Mouse (Mus musculus) cerebellum, postnatal 14 days (tissue): Measurements from ENCODE around the gene E330034G19Rik.
"Not testable (repeated sequence)": the region's sequence is repeated elsewhere in the genome, so short reads cannot be mapped to it uniquely, and the experiment has no call there.

Experiments used
- DNase-seq, 2 experiments: peaks; one replicate each; pipeline ENCODE4 v3.0.0; 2021; ENCODE audit warnings: mixed read lengths in 2 of 2

E330034G19Rik gene

DNA sequence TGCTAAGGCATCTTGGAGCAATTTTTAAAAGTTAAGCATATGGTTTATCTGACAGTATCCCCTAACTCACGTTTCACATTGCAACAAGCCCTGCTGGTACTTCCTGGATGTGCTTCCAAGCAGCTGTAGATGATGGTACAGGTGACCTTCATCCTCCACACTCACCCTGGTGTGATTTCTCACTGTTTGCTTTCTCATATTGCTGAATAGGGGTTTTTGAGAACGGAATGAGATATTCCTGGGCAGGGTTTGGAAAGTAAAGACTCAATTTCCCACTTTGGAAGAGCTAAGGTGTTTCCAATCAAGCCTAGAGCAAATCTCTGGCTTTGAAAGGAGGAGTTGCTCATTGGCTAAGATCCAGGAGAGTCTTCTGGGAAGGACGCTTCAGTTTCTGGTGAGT, at the start of gene E330034G19Rik:
E330034G19Rik (plus strand) TSS at position 301 of the 400 bp plus-strand sequence.
- no peak for DNase-seq

DNA sequence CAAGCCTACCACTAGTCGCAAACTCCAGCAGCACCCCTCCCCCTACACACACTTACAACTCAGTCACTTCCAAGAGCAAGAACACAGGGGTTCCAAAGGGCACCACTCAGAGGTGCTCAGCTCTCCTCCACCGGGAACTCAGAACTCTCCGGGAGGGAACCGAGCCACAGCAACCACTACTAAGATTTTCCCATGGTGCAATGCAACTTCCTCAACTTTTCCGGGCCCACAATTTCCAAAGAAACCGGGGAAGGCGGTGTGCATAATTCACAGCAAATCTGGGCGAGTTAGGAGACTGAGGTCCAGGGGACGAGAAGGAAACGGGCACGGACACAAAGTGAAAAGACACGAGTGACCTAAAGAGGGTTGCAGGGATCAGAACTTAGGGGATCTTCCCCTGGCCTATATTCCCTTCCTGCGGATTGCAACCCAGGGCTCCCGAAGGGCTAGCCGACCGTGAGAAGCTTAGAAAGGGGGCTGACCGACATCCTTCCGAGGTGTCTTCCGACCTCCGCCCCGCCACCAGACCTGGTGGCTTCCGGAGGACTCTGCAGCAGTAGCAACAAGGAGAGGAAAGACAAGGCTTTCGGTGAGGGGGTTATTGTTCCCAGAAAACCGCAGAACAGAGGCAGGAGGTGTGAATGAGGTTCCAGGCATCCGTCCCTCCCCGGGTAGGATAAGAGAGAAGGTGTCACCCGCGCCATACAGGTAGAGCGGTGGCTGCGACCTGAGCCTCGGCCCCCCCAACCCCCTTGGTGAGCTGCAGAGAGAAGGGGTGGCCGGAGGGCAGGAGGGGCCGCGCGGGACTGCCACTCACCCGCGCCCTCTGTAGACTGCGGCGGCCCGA, 48.5 kb upstream of the E330034G19Rik start:
- peak in 1 of 2 experiments; percentile 22 for DNase-seq

DNA sequence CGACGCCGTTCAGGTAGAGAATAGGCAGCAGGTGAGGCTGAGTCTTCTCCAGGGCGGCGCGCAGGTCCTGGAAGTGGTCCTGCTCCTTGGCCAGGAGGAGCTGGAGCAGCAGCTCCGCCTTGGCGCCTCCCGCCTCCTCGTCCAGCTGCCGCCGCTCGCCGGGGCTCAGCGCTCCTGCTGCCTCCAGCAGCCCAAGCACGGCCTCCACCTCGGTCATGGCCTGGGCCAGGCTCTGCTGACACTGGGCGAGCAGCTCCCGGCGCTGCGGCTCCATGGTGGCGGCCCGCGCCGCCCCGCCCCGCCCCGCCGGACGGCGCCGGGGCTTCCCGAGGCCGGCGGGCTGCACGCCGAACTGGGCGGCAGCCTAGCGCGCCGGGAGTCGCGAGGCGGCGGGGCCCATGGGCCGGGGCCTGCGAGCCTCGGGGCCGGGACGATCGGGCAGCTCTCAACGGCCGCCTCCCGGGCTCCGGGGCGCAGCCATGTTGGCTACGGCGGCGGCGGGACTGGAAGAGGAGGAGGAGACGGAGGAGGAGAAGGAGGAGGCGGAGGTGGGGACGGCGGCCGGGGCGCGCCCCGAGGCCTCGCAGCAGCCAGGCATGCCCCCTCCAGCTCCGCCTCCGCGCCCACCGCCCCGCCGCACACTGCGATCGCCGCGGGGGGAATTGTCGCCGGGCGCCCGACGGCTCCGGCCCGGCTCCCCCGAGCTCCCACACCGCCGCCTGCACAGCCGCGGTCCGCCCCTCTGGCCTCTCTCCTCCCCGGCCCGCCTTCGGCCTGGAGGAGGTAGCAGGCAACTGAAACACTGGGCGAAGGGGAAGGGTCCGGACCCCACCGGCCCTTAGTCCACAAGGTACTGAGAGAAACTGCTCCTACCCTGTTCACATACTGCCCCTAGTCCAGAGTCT, 47.6 kb upstream of the E330034G19Rik start, which contains the start of gene Dlg5:
Dlg5 (minus strand) TSS at position 744 of the 905 bp plus-strand sequence.
- DNase-seq = peak; percentile 74

DNA sequence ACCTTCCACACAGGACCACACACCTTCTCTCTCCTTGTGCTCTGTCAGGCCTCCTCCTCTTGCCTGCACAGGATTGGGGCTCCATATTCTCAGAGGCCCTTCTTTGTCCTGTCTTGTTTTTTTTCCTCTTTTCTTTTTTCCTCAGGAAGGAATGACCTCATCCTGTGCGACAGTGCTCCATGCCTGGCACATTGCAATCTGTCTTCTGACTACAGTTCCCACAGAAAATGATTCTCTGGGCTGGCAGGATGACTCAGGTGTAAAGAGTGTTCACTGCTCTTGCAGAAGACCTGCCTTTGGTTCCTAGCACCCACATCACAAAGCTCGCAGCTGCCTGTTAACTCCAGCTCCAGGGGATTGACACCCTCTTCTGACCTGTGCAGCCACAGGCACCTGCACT, 43.1 kb upstream of the E330034G19Rik start:
- DNase-seq = no peak

DNA sequence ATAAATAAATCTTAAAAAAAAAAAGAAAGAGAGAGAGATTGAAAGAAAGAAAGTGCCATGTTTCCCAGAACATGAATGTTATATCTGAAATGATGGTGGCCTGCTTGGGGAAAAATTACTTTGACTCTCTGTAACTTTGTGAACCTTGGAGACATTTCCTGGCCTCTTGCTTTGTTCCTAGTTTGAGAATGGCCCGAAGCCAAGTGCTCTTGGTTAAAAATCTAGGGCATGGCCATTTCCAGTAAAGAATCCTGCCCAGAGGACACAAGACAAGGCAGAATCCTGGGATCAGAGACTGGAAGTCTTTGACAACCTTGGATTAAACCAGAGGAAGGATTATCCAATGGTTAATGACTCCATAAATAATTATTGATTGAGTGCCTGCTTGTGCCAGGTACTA, 41.7 kb upstream of the E330034G19Rik start:
- DNase-seq = no peak

GRCm38 (mm10) chr14:24253611-24254202, 39.3 kb upstream of the E330034G19Rik start:
- no peak for DNase-seq

DNA sequence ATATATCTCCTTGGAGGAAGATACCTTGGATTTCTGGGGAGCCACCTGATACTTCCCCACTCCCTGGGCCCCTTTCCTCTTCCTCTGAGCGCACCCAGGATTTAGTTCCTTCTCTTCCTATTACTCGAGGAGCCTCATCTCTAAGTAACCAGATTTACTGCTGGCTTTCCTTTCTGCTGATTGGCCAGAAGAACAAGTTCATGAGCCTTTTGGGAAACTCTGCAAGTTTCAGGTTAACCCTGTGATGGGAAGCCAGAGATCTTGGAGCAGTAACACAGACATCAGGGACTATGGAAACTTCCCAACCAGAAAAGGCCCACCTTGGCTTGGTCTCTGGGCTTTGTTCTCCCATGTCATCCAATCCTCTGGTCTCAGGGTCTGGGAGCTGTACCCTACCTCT, 37.1 kb upstream of the E330034G19Rik start:
- DNase-seq = no peak

DNA sequence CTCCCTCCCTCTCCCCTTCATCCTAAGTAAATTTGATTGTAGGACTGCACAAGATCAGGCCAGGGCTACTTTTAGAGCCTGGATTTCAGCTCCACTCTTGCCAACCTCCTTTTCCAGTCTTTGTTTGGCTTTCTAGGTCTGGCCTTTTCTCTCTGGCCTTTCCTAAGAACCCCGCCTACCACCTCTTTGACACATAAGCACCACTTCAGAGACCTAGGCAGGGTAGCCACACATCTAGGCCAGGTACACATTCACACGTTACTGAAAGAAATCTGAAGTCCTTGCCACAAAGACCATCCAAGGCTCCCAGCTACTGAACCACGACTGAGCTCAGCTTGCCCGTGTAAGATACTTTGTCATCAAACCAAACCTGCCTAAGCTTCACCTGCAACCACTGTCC, 32.6 kb upstream of the E330034G19Rik start:
- no peak for DNase-seq

GRCm38 (mm10) chr14:24262382-24262781, 30.6 kb upstream of the E330034G19Rik start:
- DNase-seq = no peak

DNA sequence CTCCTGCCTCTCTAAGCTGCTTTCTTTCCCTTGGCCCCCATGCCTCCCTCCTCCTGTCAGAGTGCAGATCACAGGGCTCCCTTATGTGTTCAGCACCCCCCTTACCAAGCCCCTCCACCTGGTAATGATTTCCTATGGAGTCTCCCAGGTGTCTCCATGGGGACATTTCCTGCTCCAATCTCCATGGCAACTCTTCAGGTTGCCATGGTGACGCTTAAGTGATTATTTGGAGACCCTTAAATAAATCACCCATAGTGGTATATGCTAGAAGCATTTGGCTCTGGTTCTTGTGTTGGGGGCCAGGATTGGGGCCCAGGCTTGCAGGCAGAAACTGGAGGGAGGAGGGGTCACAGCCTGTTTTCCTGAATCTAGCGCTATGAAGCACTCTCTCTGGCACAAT, 30.1 kb upstream of the E330034G19Rik start:
- DNase-seq = no peak

DNA sequence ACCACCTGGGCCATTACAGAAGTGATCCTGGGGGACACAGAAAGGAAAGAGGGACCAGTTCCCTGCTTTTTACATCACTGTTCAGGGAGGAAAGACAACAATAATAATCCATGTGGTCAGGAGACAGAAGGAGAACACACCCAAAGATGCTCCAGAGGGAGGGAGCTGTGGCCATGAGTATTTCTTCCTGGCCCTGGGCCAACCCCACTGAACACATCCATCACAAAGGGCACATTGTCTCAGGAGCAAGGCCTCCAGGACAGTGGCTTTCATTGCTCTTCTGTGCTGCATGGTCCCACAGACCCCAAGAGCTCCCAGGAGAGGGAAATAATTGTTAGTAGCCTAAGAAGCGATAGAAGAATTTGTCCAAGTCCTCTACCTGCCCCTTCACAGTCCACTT, 23.4 kb upstream of the E330034G19Rik start:
- peak in 1 of 2 experiments; percentile 26 for DNase-seq

GRCm38 (mm10) chr14:24273575-24273974, 19.4 kb upstream of the E330034G19Rik start:
- peak; percentile 41 for DNase-seq

DNA sequence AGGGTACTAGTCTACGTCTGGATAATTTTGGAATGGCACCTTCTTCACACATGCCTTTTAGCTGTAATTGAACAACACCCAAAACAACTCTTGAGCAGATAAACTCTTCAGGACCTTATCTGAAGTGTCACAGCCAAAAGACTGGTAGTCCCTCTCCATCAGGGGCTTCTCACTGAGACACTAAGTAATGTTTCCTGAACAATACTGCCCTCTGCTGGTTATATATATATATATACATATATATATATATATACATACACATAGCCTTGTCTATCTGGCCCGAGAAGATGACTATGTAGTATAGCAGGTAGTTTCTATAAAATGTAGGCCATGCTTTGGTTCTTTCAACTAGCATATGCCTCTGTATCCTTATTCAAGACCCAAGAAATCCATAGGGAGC, 17.5 kb upstream of the E330034G19Rik start:
- DNase-seq = no peak

GRCm38 (mm10) chr14:24281278-24281677, 11.7 kb upstream of the E330034G19Rik start:
- DNase-seq = no peak

DNA sequence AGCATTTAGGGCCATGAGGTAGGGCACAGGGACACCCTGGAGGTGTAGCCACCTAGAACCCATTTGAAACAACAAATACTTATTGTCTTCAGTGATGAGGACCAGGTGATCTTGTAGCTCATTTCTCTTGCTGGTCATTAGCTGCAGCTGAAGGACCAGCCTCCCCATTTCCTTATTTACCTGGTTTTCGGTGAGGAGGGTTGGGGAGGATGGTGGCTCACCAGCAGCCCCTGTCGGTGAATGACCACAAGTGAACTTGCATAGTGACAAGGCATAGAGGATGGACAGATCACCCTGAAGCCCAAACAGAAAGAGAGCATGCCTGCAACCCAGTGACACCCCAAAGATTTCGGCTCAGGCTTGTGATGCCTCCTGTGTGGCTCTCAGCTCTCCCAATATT, 10.7 kb upstream of the E330034G19Rik start:
- no peak for DNase-seq

- DNase-seq = no peak
Observed at GRCm38 (mm10) chr14:24286136-24286535, 6.9 kb upstream of the E330034G19Rik start.

DNA sequence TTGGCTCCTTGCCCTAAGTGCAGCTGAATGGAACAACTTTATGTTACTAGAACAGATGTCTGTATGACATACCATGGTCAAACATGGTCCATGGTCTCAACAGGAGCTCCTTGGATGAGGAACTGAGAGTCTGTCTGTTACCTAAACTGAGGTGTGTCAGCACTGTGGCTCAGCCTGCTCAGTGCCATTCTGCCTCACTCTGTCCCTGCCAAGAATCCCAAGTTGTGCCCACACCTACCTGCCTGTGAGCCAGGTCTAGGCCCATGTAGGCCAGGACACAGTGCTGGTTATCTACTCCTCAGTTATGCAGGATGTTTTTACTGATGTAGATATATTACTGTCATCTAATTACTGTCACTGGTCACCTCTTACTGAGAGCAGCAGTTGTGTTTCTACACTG, 2.3 kb upstream of the E330034G19Rik start:
- no peak for DNase-seq

- no peak for DNase-seq
Observed at GRCm38 (mm10) chr14:24293631-24294030, 617 bp downstream of the E330034G19Rik start.

- not testable (repeated sequence) for DNase-seq
Observed at GRCm38 (mm10) chr14:24302126-24302525, 9.1 kb downstream of the E330034G19Rik start.

DNA sequence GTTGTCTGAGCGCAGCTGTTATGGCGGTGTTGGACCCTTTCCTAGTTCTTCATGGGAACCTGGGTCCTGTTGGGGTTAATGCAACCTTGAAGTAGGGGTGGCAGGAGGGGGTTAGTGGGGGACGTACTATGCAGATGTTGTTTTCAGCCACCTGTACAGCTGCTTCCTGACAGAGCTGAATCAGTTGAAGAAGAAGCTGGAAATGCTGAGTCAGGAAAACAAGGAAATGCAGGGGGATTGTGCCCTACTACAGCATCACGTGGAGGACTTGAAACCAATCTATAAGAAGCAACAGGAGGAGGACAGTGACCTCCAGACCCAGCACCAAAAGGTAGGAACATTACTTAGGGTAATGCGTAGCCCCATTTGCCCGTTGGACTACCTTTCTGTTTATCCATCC, 13.7 kb downstream of the E330034G19Rik start:
- no peak for DNase-seq

- DNase-seq = no peak
Observed at GRCm38 (mm10) chr14:24307146-24307545, 14.1 kb downstream of the E330034G19Rik start.

DNA sequence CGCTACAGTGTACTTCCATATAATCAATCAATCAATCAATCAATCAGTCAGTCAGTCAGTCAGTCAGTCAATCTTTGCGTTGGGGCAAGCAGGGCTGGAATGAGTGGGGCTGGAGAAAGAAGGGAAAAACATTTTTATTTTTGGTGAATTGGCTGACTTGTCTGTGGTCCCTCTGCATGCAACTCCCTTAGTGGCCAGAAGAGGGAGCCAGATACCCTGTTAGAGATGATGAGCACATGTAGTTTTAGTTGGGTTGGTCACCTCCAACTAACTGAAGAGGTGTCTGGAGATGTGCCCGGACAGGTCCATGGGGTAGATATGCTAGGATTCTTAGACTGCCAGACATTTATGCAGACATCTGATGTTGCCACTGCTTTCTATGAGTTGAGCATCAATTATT, 18.1 kb downstream of the E330034G19Rik start:
- DNase-seq = peak; percentile 79 to 87

- DNase-seq = not testable (repeated sequence)
Observed at GRCm38 (mm10) chr14:24347007-24347406, 54.0 kb downstream of the E330034G19Rik start.
